Mouse (Mus musculus): ENCODE results near the gene Hist3h2a. TPM values are rescaled to one million over a fixed set of nuclear protein-coding genes. Genes with fewer than 3 reads are reported as not detected.

Hist3h2a gene
- polyA plus RNA-seq, 1 experiment from 2014 or later = 57.8 TPM

DNA sequence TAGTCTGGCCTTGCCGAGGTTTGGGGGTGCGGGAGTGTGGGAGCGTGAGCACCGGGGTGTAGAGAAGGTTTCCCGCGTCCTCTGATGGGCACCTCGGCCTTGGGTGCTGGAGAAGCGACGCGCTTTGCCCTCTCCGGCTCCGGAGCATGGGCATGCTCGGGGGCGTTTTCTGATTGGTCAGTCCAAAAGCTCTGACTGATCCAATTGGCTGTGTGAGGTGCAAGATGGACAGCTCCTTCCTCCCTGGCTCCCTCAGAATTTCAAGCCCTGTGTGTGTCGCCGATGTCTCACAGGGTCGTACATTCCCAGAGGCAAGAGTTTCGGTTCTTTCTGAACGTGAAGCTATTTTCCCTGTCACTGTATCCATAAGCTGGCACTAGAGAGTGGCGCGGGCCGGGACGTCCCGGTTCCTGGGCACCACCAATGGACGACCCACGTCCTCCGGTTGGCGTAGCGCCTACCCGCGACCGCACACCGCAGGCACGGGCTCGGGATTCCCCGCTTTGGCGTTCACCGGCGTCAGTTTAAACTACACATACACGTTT lies 5.5 kb downstream of the Hist3h2a start:
- ATAC-seq (ENCODE audit: low FRiP score) (peak; percentile 81), DNase-seq (ENCODE audit: low spot score, missing footprints) (peak; percentile 97)
- no peaks in the 10 kb centered on the region for H3K9me3 ChIP-seq (ENCODE audit: control insufficient read depth, low read length)
- H3K27ac ChIP-seq (ENCODE audit: low read depth, low read length) = peak overlapping the region; percentile 20; the same call in 1 of the 2 replicates
- H3K4me2 ChIP-seq = peak overlapping the region; percentile 72
- peak overlapping the region; percentile 47 for H3K9ac ChIP-seq (ENCODE audit: low read length)
- peaks cover 27% of the 10 kb centered on the region for H3K4me1 ChIP-seq (ENCODE audit: control insufficient read depth, insufficient read depth, low read length)
- WGBS = 4% methylated on average over 40 of the region's 40 CpGs
- H3K27me3 ChIP-seq (ENCODE audit: control insufficient read depth, insufficient read depth, low read length) = peaks cover 17% of the 10 kb centered on the region; the same call in 1 of the 2 replicates
- peak overlapping the region; percentile 39 for H3K4me3 ChIP-seq (ENCODE audit: low read depth, low read length)
- no peaks in the 10 kb centered on the region for H3K36me3 ChIP-seq (ENCODE audit: control insufficient read depth, insufficient read depth, low read length)

DNA sequence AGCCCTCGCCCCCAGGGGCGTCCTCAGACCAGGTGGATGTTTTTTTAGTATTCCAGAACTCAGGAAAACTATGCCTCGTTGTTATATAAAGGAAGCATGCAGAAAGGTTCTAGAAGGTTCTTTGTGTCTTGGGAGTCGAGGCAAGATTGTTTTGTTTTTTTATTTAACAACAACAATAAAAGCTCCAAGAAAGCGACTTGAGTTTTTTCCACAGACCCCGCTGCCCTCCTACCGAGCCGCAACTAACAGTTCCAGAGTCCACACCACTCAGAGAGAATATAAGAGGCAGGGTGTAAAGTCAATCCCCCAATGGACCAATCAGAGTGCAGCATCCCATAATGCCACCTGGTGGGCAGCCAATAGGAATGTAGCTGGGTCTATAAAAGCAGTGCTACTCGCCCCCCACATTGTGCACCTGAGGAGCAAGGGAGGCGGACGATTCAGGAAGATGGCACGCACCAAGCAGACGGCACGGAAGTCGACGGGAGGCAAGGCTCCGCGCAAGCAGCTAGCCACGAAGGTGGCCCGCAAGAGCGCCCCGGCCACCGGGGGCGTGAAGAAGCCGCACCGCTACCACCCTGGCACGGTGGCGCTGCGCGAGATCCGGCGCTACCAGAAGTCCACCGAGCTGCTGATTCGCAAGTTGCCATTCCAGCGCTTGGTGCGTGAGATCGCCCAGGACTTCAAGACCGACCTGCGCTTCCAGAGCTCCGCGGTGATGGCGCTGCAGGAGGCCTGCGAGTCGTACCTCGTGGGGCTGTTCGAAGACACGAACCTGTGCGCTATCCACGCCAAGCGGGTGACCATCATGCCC lies 7.1 kb downstream of the Hist3h2a start:
- no peaks in the 10 kb centered on the region for H3K36me3 ChIP-seq (ENCODE audit: control insufficient read depth, insufficient read depth, low read length)
- ATAC-seq (ENCODE audit: low FRiP score) (no peak), DNase-seq (ENCODE audit: low spot score, missing footprints) (peak; percentile 83)
- WGBS = 60% methylated on average over 45 of the region's 50 CpGs
- no peak overlapping the region for H3K27ac ChIP-seq (ENCODE audit: low read depth, low read length)
- H3K4me2 ChIP-seq = no peak overlapping the region
- H3K27me3 ChIP-seq (ENCODE audit: control insufficient read depth, insufficient read depth, low read length) = peaks cover 17% of the 10 kb centered on the region; the same call in 1 of the 2 replicates
- no peak overlapping the region for H3K4me3 ChIP-seq (ENCODE audit: low read depth, low read length)
- H3K9ac ChIP-seq (ENCODE audit: low read length) = no peak overlapping the region
- no peaks in the 10 kb centered on the region for H3K9me3 ChIP-seq (ENCODE audit: control insufficient read depth, low read length)
- peaks cover 20% of the 10 kb centered on the region for H3K4me1 ChIP-seq (ENCODE audit: control insufficient read depth, insufficient read depth, low read length)

DNA sequence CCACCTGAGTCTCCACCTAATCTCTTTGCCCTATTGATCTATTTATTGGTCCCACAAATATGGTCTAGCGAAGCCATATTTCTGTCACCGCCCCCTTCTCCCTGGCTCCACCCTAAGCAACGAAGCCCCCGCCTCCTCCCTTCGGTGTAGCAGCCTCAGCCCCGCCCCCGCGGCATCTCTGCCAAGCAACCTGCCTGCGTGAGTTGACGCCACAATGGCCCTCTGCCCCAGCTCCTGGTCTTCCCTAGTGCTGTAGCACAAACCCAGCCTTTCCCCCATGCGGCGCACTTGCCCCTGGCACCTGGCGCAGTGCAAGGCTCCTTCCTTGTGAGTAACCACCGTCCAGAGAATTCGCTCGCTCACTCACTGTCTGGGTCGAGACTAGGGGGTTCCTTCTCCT lies 9.1 kb downstream of the Hist3h2a start:
- DNase-seq (ENCODE audit: low spot score, missing footprints) (no peak), ATAC-seq (ENCODE audit: low FRiP score) (no peak)
- Histone ChIP-seq H3K4me1 (ENCODE audit: control insufficient read depth, insufficient read depth, low read length) (peaks cover 9% of the 10 kb centered on the region), H3K27ac (ENCODE audit: low read depth, low read length) (no peak overlapping the region), H3K4me3 (ENCODE audit: low read depth, low read length) (no peak overlapping the region), H3K27me3 (ENCODE audit: control insufficient read depth, insufficient read depth, low read length) (peaks cover 8% of the 10 kb centered on the region; the same call in 1 of the 2 replicates), H3K36me3 (ENCODE audit: control insufficient read depth, insufficient read depth, low read length) (no peaks in the 10 kb centered on the region), H3K9me3 (ENCODE audit: control insufficient read depth, low read length) (no peaks in the 10 kb centered on the region), H3K4me2 (no peak overlapping the region), H3K9ac (ENCODE audit: low read length) (no peak overlapping the region)
- WGBS = 40% methylated on average over 17 of the region's 17 CpGs

DNA sequence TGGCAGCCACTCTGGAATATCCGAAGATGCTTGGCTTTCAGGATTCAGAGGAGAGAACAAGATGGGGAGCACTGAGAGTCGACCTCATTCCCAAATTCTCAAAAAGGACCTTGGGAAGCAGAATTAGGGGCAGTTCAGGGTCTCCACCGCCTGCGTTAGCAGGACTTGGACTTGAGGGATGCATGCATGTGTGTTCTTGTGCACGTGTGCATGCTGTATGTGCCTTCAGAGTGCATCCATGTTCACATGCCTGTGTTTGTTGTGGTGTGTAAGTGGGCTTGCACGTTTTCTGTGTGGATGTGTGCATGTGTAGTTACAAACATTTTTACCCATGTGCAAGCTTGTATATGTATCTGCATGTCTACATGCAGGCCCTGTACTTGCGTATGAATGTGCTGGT lies 9.7 kb downstream of the Hist3h2a start:
- Histone ChIP-seq H3K9ac (ENCODE audit: low read length) (no peak overlapping the region), H3K4me3 (ENCODE audit: low read depth, low read length) (no peak overlapping the region), H3K27ac (ENCODE audit: low read depth, low read length) (no peak overlapping the region), H3K4me2 (no peak overlapping the region), H3K4me1 (ENCODE audit: control insufficient read depth, insufficient read depth, low read length) (peaks cover 9% of the 10 kb centered on the region), H3K9me3 (ENCODE audit: control insufficient read depth, low read length) (no peaks in the 10 kb centered on the region), H3K36me3 (ENCODE audit: control insufficient read depth, insufficient read depth, low read length) (no peaks in the 10 kb centered on the region), H3K27me3 (ENCODE audit: control insufficient read depth, insufficient read depth, low read length) (peaks cover 6% of the 10 kb centered on the region; the same call in 1 of the 2 replicates)
- ATAC-seq (ENCODE audit: low FRiP score) (no peak), DNase-seq (ENCODE audit: low spot score, missing footprints) (no peak)
- WGBS = 87% methylated on average over 7 of the region's 7 CpGs

DNA sequence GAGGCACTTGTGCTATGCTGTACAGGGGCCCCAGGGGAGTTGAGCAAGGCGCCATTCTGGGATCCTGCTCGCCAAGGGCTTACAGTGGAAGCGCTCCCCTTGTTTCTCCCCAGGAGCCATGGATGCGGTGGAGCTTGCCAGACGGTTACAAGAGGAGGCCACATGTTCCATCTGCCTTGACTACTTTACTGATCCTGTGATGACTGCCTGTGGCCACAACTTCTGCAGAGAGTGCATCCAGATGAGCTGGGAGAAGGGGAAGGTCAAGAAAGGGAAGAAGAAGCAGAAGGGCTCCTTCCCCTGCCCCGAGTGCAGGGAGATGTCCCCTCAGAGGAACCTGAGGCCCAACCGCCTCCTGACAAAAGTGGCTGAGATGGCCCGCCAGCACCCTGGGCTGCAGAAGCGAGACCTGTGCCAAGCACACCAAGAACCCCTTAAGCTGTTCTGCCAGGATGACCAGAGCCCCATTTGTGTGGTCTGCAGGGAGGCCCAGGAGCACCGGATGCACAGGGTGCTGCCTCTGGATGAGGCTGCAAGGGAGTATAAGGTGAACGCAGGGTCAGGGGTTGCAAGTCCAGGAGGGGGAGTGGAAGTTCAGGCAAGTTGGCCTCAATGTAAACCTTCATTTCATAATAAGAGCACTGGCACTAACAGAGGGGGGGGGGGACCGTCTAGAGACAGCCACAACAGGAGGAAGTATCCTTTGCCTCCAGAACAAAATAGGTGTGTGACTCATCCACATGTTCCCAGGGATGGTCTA lies 10.7 kb downstream of the Hist3h2a start:
- no peak for DNase-seq (ENCODE audit: low spot score, missing footprints)
- H3K27me3 ChIP-seq (ENCODE audit: control insufficient read depth, insufficient read depth, low read length) = peaks cover 6% of the 10 kb centered on the region; the same call in 1 of the 2 replicates
- H3K9me3 ChIP-seq (ENCODE audit: control insufficient read depth, low read length) = no peaks in the 10 kb centered on the region
- WGBS = 49% methylated on average over 12 of the region's 12 CpGs
- peak; percentile 25; the same call in 1 of the 2 replicates for ATAC-seq (ENCODE audit: low FRiP score)
- H3K9ac ChIP-seq (ENCODE audit: low read length) = no peak overlapping the region
- H3K36me3 ChIP-seq (ENCODE audit: control insufficient read depth, insufficient read depth, low read length) = no peaks in the 10 kb centered on the region
- peaks cover 4% of the 10 kb centered on the region for H3K4me1 ChIP-seq (ENCODE audit: control insufficient read depth, insufficient read depth, low read length)
- no peak overlapping the region for H3K4me2 ChIP-seq
- no peak overlapping the region for H3K4me3 ChIP-seq (ENCODE audit: low read depth, low read length)
- peak overlapping the region; percentile 30; the same call in 1 of the 2 replicates for H3K27ac ChIP-seq (ENCODE audit: low read depth, low read length)

DNA sequence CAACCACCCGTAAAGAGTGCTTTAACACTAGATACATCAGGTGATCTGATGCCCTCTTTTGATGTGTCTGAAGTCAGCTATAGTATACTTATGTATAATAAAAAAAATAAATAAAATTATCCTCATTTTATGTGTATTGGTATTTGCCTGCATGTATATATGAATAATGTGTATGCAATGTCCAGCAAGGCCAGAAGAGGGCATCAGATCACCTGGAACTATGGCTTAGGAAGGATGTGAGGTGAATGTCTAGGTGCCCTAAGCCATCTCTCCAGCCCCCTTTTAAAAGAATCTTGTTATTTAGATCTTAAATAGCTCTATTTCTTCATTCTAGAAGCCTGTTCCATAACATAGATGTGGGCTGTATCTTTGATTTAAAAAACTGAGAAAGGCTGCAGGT lies 12.9 kb downstream of the Hist3h2a start:
- H3K27ac ChIP-seq (ENCODE audit: low read depth, low read length) = no peak overlapping the region
- H3K4me3 ChIP-seq (ENCODE audit: low read depth, low read length) = no peak overlapping the region
- ATAC-seq (ENCODE audit: low FRiP score) = no peak
- DNase-seq (ENCODE audit: low spot score, missing footprints) = no peak
- no peaks in the 10 kb centered on the region for H3K27me3 ChIP-seq (ENCODE audit: control insufficient read depth, insufficient read depth, low read length)
- WGBS = 96% methylated on average over 1 of the region's 1 CpGs
- H3K9me3 ChIP-seq (ENCODE audit: control insufficient read depth, low read length) = no peaks in the 10 kb centered on the region
- H3K4me2 ChIP-seq = no peak overlapping the region
- no peak overlapping the region for H3K9ac ChIP-seq (ENCODE audit: low read length)
- H3K4me1 ChIP-seq (ENCODE audit: control insufficient read depth, insufficient read depth, low read length) = peaks cover 4% of the 10 kb centered on the region
- peaks cover 3% of the 10 kb centered on the region; the same call in 1 of the 2 replicates for H3K36me3 ChIP-seq (ENCODE audit: control insufficient read depth, insufficient read depth, low read length)

DNA sequence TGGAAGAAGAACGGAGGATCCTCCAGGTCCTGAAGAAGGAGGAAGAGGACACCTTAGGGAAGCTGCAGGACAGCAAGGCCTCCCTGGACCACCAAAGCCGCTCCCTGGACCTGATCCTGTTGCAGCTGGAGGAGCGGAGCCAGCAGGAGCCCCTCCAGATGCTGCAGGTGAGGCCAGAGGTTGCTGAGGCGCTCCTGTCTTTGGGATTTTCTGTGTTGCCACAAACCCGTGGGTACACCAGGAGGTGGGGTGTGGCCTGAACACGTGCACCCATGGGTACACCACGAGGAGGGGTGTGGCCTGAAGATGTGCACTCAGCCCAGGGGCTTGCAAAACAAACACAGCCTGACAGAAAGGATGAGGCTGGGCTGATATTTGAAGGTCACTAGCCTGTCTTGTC lies 14.1 kb downstream of the Hist3h2a start:
- DNase-seq (ENCODE audit: low spot score, missing footprints) (no peak), ATAC-seq (ENCODE audit: low FRiP score) (no peak)
- Histone ChIP-seq H3K27ac (ENCODE audit: low read depth, low read length) (no peak overlapping the region), H3K9ac (ENCODE audit: low read length) (no peak overlapping the region), H3K27me3 (ENCODE audit: control insufficient read depth, insufficient read depth, low read length) (no peaks in the 10 kb centered on the region), H3K4me2 (no peak overlapping the region), H3K36me3 (ENCODE audit: control insufficient read depth, insufficient read depth, low read length) (peaks cover 3% of the 10 kb centered on the region; the same call in 1 of the 2 replicates), H3K9me3 (ENCODE audit: control insufficient read depth, low read length) (no peaks in the 10 kb centered on the region), H3K4me3 (ENCODE audit: low read depth, low read length) (no peak overlapping the region), H3K4me1 (ENCODE audit: control insufficient read depth, insufficient read depth, low read length) (peaks cover 4% of the 10 kb centered on the region)
- 81% methylated on average over 7 of the region's 7 CpGs for WGBS

DNA sequence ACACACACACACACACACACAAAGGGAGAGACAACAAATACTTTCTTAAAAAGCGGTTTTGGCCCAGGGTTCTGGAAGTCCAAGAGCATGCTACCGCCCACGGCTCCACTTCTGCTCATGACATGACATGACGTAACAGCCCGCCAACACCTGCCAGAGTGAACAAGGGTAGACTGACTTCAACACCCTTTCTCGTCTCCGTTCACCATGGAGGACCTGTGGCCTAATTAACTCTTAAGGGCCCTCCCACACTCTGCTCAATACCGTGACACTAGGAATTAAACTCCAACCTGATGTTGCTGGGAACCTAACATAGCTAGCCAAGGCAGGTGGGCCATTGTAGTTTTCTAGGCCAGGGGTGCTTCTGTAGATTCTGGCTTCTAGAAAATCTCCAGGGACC lies 14.5 kb downstream of the Hist3h2a start:
- Histone ChIP-seq H3K27ac (ENCODE audit: low read depth, low read length) (no peak overlapping the region), H3K27me3 (ENCODE audit: control insufficient read depth, insufficient read depth, low read length) (no peaks in the 10 kb centered on the region), H3K4me1 (ENCODE audit: control insufficient read depth, insufficient read depth, low read length) (peaks cover 4% of the 10 kb centered on the region), H3K4me2 (no peak overlapping the region), H3K9me3 (ENCODE audit: control insufficient read depth, low read length) (no peaks in the 10 kb centered on the region), H3K36me3 (ENCODE audit: control insufficient read depth, insufficient read depth, low read length) (peaks cover 3% of the 10 kb centered on the region; the same call in 1 of the 2 replicates), H3K4me3 (ENCODE audit: low read depth, low read length) (no peak overlapping the region), H3K9ac (ENCODE audit: low read length) (no peak overlapping the region)
- 91% methylated on average over 8 of the region's 8 CpGs for WGBS
- DNase-seq (ENCODE audit: low spot score, missing footprints) (no peak), ATAC-seq (ENCODE audit: low FRiP score) (no peak)

Measured in midbrain, embryonic 11.5 days (tissue).